In the genomic region with DNA sequence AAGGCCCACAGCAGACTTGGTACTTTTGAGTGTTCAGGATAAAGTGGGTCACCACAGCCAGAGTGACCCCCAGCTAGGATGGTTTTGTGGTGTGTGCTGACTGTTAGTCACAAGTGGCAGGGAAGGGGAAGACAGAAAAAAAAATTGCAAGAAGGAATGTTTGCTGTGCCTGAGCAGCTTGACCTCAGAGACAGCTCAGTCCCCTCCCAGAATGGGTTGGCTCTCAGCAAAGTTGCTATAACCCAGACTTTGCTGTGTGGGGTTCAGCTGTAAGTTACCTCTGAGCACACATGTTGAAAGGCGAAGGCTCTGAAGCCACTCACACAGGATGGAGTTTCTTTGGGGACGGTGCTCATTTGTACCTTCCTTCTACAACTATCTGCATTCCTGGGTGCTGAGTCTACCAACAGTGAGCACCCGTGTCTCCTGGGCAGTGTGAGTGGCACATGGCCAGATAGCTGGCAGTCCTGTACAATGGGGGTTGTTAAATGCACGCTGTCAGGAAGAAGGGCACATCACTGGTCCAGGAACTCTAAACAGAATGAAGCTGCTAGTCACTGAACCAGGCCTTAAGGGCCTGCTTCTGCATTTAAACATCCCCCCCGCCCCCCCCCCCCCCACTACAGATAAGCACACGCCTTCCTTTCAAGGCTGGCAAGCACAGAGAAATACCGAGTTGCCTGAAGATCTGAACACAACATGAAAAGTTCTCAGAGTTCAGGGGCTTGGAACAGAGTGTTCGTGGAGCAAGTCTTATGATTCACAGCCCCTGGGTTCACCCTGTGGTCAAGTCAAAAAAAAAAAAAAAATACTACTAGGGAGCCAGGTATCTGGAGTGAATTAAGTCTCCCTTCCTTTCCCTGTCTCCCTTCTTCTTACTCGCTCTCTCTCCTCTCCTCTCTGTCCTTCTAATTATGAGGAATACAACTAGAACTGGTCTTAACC, we compare ENCODE assay signal across 12 mouse cellular contexts. TPM values are rescaled to one million over a fixed set of nuclear protein-coding genes. Genes with fewer than 3 reads are reported as not detected.
DNase-seq lines count a peak whose midpoint lies in the region; ATAC-seq and TF ChIP-seq lines count a peak whose summit lies in the region.
"Had no signal": no experiment of that assay in that cellular context is flagged by ENCODE, and none has a peak within 500 bp of the region (broad histone marks: within the 10 kb centered on the region; RNA-seq: fewer than 3 reads in every experiment).

No protein-coding gene starts in this region.

- no peak overlapping the region for H3K4me3 ChIP-seq in gastrocnemius, adult 2 months
- H3K4me3 ChIP-seq in embryonic facial prominence, embryonic 13.5 days: no peak overlapping the region
- no peak overlapping the region for H3K4me3 ChIP-seq in kidney, embryonic 15.5 days (replicated peaks)

- H3K9ac ChIP-seq in embryonic facial prominence, embryonic 13.5 days: no peak overlapping the region
- no peak overlapping the region for H3K9ac ChIP-seq in kidney, embryonic 15.5 days

- no peak for TF ChIP-seq CTCF in gastrocnemius, adult 2 months (IDR thresholded peaks at IDR 0.05)

- no peaks in the 10 kb centered on the region for H3K36me3 ChIP-seq in embryonic facial prominence, embryonic 13.5 days
- H3K36me3 ChIP-seq in kidney, embryonic 15.5 days: no peaks in the 10 kb centered on the region

- H3K4me1 ChIP-seq in embryonic facial prominence, embryonic 13.5 days: peaks cover 35% of the 10 kb centered on the region
- H3K4me1 ChIP-seq in kidney, embryonic 15.5 days: peaks cover 39% of the 10 kb centered on the region

- DNase-seq in gastrocnemius, adult 2 months: peak; percentile 40
- DNase-seq in gastrocnemius, postnatal 14 days: no peak
- peak; percentile 88 for DNase-seq in 3T3-L1 (ENCODE audit: low read depth, low spot score)
- DNase-seq in thymus, postnatal 25 days: no peak
- no peak for DNase-seq in spleen, postnatal 14 days (ENCODE audit: low spot score in 2 of 2)
- DNase-seq in layer of hippocampus, postnatal 25 days (ENCODE audit: extremely low spot score in 1 of 2, low spot score in 1 of 2): no peak
- DNase-seq: right cerebral cortex, postnatal 25 days had no signal

- no peaks in the 10 kb centered on the region for H3K27me3 ChIP-seq in embryonic facial prominence, embryonic 13.5 days
- no peaks in the 10 kb centered on the region for H3K27me3 ChIP-seq in kidney, embryonic 15.5 days

- ATAC-seq in embryonic facial prominence, embryonic 13.5 days (ENCODE audit: insufficient number of reproducible peaks, insufficient read depth, low FRiP score, low TSS enrichment, low read depth): no peak
- ATAC-seq in kidney, embryonic 15.5 days (replicated peaks; ENCODE audit: low FRiP score): no peak
- ATAC-seq: midbrain, embryonic 16.5 days had no signal

- intact Hi-C loops in gastrocnemius, adult 2 months (cut with DNase I): loop anchor here (5.0 kb wide), 1 partner anchor 223 kb away; no protein-coding TSS in a partner anchor
- intact Hi-C loops in gastrocnemius, postnatal 14 days (cut with DNase I; ENCODE audit: low total_unique reads): loop anchor here (10.0 kb wide), 1 partner anchor 145 kb away; a partner anchor contains a TSS

- H3K4me2 ChIP-seq in embryonic facial prominence, embryonic 13.5 days: no peak overlapping the region
- H3K4me2 ChIP-seq in kidney, embryonic 15.5 days: no peak overlapping the region

- no peaks in the 10 kb centered on the region for H3K9me3 ChIP-seq in embryonic facial prominence, embryonic 13.5 days
- no peaks in the 10 kb centered on the region for H3K9me3 ChIP-seq in kidney, embryonic 15.5 days (replicated peaks)

- WGBS in embryonic facial prominence, embryonic 13.5 days: 39% methylated on average over 9 of the region's 9 CpGs
- 48% methylated on average over 9 of the region's 9 CpGs for WGBS in kidney, embryonic 15.5 days

- peak overlapping the region; percentile 77 for H3K27ac ChIP-seq in gastrocnemius, adult 2 months
- H3K27ac ChIP-seq in embryonic facial prominence, embryonic 13.5 days: 0 out of 2 replicates have a peak overlapping the region, but pooled peaks have one; percentile 16
- H3K27ac ChIP-seq in kidney, embryonic 15.5 days: peak overlapping the region; percentile 33; the same call in 1 of the 2 replicates

RNA-seq across cellular contexts. Expression of a gene that starts 38.7 kb away (rescaled TPM):
- not detected for total RNA-seq in gastrocnemius, adult 2 months (2021)
- total RNA-seq in gastrocnemius, postnatal 14 days (2021): under 1 TPM; 0.10 to 0.18 TPM
- 1.8 and 2.1 TPM in 2 replicates for polyA plus RNA-seq in embryonic facial prominence, embryonic 13.5 days (2015; fragmentation: Nextera tagmentation; extraction: Ambion mirVana)
- polyA plus RNA-seq in kidney, embryonic 15.5 days (2015; fragmentation: Nextera tagmentation; extraction: Ambion mirVana): 0.31 and 0.51 TPM in 2 replicates
- total RNA-seq in layer of hippocampus, postnatal 25 days (2021): under 1 TPM; 0.19 to 0.54 TPM

RNA-seq across cellular contexts. Expression of a gene that starts 45.6 kb away (rescaled TPM):
- 1 to 10 TPM in 1 of 2 experiments, not detected in 1; 1.6 TPM for total RNA-seq in gastrocnemius, adult 2 months (2021)
- total RNA-seq in gastrocnemius, postnatal 14 days (2021): 1 to 10 TPM; 1.6 to 2.2 TPM
- polyA plus RNA-seq in embryonic facial prominence, embryonic 13.5 days (2015; fragmentation: Nextera tagmentation; extraction: Ambion mirVana): not detected in 2 replicates
- polyA plus RNA-seq in kidney, embryonic 15.5 days (2015; fragmentation: Nextera tagmentation; extraction: Ambion mirVana): not detected in 2 replicates
- total RNA-seq in layer of hippocampus, postnatal 25 days (2021): not detected
- total RNA-seq: hematopoietic stem cell, adult 5-6 weeks; left cerebral cortex, postnatal 36 days had no signal
- polyA plus RNA-seq: midbrain, embryonic 16.5 days had no signal

Comparison
In these comparisons a context has a peak if more than half of its experiments do, and no peak if none do; other contexts are left out.
1. DNase-seq: peak in gastrocnemius, adult 2 months (single experiment) and 3T3-L1 (single experiment); none in gastrocnemius, postnatal 14 days (single experiment), thymus, postnatal 25 days (single experiment), spleen, postnatal 14 days (0 of 2) and layer of hippocampus, postnatal 25 days (0 of 2).
2. H3K27ac ChIP-seq: peak in every context shown above with its lines; median percentile 77 in gastrocnemius, adult 2 months; 33 in kidney, embryonic 15.5 days; 16 in embryonic facial prominence, embryonic 13.5 days.